Mouse (Mus musculus) hindbrain, embryonic 16.5 days (tissue): ENCODE data around the gene C1qtnf6. TPM values are rescaled to one million over a fixed set of nuclear protein-coding genes. Genes with fewer than 3 reads are reported as not detected.

Experiments
- ATAC-seq: fragments of 200-750 bp; cut with Nextera tagmentation; 2 replicates; pipeline ENCODE4 v1.8.0; 2017; ENCODE audit warnings: moderate TSS enrichment, moderate library complexity
- H3K27ac ChIP-seq: fragments of 300-500 bp; sonication (generic); 2 replicates; pipeline ENCODE4 v1.5.1; 2014; ENCODE audit warnings: low read depth, mild to moderate bottlenecking, control low read depth, low read length, moderate library complexity
- H3K27me3 ChIP-seq: fragments of 300-500 bp; sonication (generic); replicated peaks from 2 replicates; pipeline ENCODE4 v1.6.1; 2014; ENCODE audit warnings: low read length; ENCODE audit not compliant: control insufficient read depth, insufficient read depth
- H3K36me3 ChIP-seq: fragments of 300-500 bp; sonication (generic); 2 replicates; pipeline ENCODE4 v1.6.1; 2014; ENCODE audit warnings: mild to moderate bottlenecking, low read length, moderate library complexity, mixed read lengths; ENCODE audit not compliant: control insufficient read depth, insufficient read depth
- H3K4me1 ChIP-seq: fragments of 300-500 bp; sonication (generic); 2 replicates; pipeline ENCODE4 v1.6.1; 2014; ENCODE audit warnings: low read depth, low read length; ENCODE audit not compliant: control insufficient read depth, insufficient read depth
- H3K4me2 ChIP-seq: fragments of 300-500 bp; sonication (generic); 2 replicates; pipeline ENCODE4 v1.6.1; 2014; ENCODE audit warnings: mild to moderate bottlenecking, low read length, control low read depth, moderate library complexity
- H3K4me3 ChIP-seq: fragments of 300-500 bp; sonication (generic); 2 replicates; pipeline ENCODE4 v1.5.1; 2014; ENCODE audit warnings: mild to moderate bottlenecking, low read length, control low read depth, moderate library complexity
- H3K9ac ChIP-seq: fragments of 300-500 bp; sonication (generic); 2 replicates; pipeline ENCODE4 v1.6.1; 2014; ENCODE audit warnings: low read depth, mild to moderate bottlenecking, control low read depth, low read length, moderate library complexity
- H3K9me3 ChIP-seq: fragments of 300-500 bp; sonication (generic); 2 replicates; pipeline ENCODE4 v1.6.1; 2014; ENCODE audit warnings: mild to moderate bottlenecking, low read length, moderate library complexity; ENCODE audit not compliant: control insufficient read depth
- WGBS: fragments of 180-500 bp; shearing (Covaris S2); extraction: QIAGEN DNeasy Blood & Tissue Kit; methylation state at CpG from one replicate; pipeline ENCODE4 v1.1.7; 2014; 5-methylcytosine and 5-hydroxymethylcytosine counted together
- polyA plus RNA-seq: library from polyadenylated mRNA; unstranded; fragments of >200 nt; fragmentation: Nextera tagmentation; extraction: Ambion mirVana; gene quantifications from 2 replicates; pipeline ENCODE4 v1.2.1, GENCODE M21; 2015

Gene C1qtnf6
- polyA plus RNA-seq: 9.9 and 11.6 TPM in 2 replicates

DNA sequence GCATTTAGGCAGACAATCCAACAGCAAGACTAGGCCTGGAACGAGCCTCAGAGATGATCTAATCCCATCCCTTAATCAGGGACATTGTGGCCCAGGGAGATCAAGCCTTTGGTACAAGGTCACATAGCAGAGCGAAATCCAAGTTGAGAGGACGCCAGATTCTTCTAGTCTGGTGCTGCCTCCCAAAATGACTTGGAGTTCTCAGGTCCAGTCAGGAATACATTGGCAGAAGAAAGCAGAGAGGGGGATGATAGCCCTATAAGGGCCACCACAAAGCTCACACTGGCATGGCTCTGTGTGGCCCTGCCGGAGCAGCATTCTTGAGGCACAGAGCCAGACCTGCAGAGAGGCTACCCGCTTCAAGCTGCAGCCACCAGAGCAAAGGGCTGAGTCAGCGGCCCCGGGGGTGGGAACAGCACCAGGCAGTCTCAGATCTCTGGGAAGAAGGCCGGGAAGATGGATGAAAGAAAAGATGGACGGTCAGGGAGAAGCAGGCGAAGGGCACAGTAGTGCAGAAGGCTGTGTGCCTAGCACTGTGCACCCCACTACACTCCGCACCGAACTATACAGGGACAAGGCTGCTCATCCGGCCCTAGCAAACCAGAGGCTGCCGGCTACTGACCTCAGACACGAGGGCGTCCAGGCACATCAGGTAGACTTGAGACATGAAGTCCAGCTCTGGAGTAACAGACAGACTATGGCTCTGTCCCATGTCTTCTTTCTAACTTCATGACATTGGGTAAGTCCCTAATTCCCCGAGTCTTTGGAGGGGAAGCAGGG lies at the start of gene C1qtnf6:
TSS of gene C1qtnf6 (minus strand) at position 746 of the 780 bp plus-strand sequence.
- peak within 1 kb of the TSS; percentile 59 for H3K9ac ChIP-seq
- no peaks in the 10 kb centered on the region for H3K27me3 ChIP-seq
- H3K9me3 ChIP-seq: no peaks in the 10 kb centered on the region
- H3K27ac ChIP-seq: peak within 1 kb of the TSS; percentile 87
- peaks cover 23% of the 10 kb centered on the region for H3K4me1 ChIP-seq
- WGBS: 69% methylated on average over 17 of the region's 17 CpGs
- no peak for ATAC-seq
- peak within 1 kb of the TSS; percentile 36 for H3K4me3 ChIP-seq
- no peaks in the 10 kb centered on the region for H3K36me3 ChIP-seq
- peak within 1 kb of the TSS; percentile 61 for H3K4me2 ChIP-seq

DNA sequence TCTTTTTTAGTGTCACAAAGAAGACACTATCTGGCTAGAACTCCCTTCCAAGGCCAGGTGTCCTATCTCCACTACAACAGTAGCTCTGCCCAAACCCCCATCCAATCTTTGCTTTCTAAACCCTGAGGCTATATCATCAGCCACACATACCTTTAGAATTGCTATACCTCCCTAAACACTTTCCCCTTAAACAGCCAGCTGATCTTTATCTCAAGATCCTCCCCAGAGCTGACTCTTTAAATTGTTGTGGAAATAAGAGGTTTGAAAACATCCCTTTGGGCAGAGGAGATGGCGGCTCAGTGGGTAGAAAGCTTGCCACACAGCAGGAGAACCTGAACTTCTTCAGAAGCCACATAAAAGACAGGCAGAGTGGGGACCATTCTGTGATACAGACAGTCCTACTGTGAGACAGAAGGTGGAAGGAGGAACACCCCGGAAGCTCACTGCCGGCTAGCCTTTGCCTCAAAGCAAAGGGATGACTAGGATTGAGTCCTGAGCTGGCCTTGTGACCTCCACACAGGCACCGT lies 45.1 kb upstream of the C1qtnf6 start:
- 61% methylated on average over 3 of the region's 4 CpGs for WGBS
- ATAC-seq: no peak
- Histone ChIP-seq H3K4me1 (peaks cover 16% of the 10 kb centered on the region), H3K9ac (no peak overlapping the region), H3K4me2 (no peak overlapping the region), H3K27me3 (no peaks in the 10 kb centered on the region), H3K27ac (no peak overlapping the region), H3K4me3 (no peak overlapping the region), H3K36me3 (no peaks in the 10 kb centered on the region), H3K9me3 (no peaks in the 10 kb centered on the region)

- 81% methylated on average over 8 of the region's 8 CpGs for WGBS
- H3K4me2 ChIP-seq: no peak within 1 kb of the TSS
- H3K4me3 ChIP-seq: no peak within 1 kb of the TSS
- H3K27me3 ChIP-seq: no peaks in the 10 kb centered on the region
- H3K9me3 ChIP-seq: no peaks in the 10 kb centered on the region
- H3K27ac ChIP-seq: no peak within 1 kb of the TSS
- ATAC-seq: no peak
- no peak within 1 kb of the TSS for H3K9ac ChIP-seq
- no peaks in the 10 kb centered on the region for H3K36me3 ChIP-seq
- H3K4me1 ChIP-seq: no peaks in the 10 kb centered on the region
Observed at GRCm38 (mm10) chr15:78572658-78573397, 41.6 kb upstream of the C1qtnf6 start, which contains the start of gene Rac2. Rac2 (minus strand) TSS chr15:78572783.

DNA sequence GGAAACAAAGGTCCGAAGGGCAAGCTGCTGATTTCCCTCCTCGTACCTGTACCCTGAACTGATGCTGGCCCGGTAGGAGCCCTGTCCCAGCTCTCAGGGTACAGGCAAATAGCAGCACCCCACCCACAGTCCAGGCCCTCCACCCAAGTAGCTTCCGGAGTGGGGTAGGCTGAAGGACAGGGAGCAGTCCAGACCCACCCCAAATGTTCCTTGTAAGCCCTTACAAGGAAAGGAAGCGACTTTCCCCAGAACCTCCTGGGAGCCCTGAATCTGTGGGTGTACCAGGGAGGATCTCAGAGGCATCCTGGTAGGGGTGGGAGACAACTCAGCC lies 41.0 kb upstream of the C1qtnf6 start:
- Histone ChIP-seq H3K4me3 (no peak overlapping the region), H3K4me2 (no peak overlapping the region), H3K4me1 (no peaks in the 10 kb centered on the region), H3K9me3 (no peaks in the 10 kb centered on the region), H3K27ac (no peak overlapping the region), H3K27me3 (no peaks in the 10 kb centered on the region), H3K36me3 (no peaks in the 10 kb centered on the region), H3K9ac (no peak overlapping the region)
- WGBS: 92% methylated on average over 5 of the region's 5 CpGs
- ATAC-seq: no peak

- 76% methylated on average over 16 of the region's 16 CpGs for WGBS
- H3K27me3 ChIP-seq: no peaks in the 10 kb centered on the region
- ATAC-seq: no peak
Observed at GRCm38 (mm10) chr15:78571554-78572269, 40.5 kb upstream of the C1qtnf6 start.

GRCm38 (mm10) chr15:78570170-78570569 lies 39.0 kb upstream of the C1qtnf6 start:
- 95% methylated on average over 5 of the region's 5 CpGs for WGBS

More at GRCm38 (mm10) chr15:78571554-78572269, 40.5 kb upstream of the C1qtnf6 start:
- H3K9ac ChIP-seq: no peak overlapping the region
- no peak overlapping the region for H3K4me2 ChIP-seq
- H3K9me3 ChIP-seq: no peaks in the 10 kb centered on the region
- H3K4me3 ChIP-seq: no peak overlapping the region
- H3K4me1 ChIP-seq: no peaks in the 10 kb centered on the region
- no peak overlapping the region for H3K27ac ChIP-seq
- H3K36me3 ChIP-seq: no peaks in the 10 kb centered on the region

DNA sequence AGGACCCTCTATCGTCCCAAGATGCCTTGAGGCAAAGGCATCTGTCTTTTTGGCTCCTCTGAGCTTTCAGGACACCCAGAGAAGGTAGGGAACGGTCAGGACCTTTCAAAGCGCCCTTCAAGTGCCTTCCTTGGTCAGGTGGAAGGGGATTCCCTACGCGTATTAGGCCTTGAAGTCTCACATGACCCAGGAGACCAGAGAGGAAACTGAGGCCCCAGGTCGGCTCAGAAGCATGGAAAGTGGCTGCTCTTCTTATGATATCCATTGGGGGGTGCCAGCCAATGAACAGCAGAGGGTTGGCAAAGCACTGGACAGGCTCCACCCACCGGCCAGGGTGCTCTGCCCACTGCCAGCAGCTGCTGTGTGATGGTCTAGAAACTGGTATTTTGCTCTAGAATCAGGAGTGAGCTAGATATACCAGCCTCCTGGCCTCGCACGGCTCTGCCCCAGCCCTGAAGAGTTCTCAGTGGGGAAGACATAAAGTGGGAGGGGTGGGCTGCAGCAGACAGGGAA lies 36.4 kb upstream of the C1qtnf6 start:
- ATAC-seq: no peak
- Histone ChIP-seq H3K27ac (no peak overlapping the region), H3K27me3 (no peaks in the 10 kb centered on the region; the same call in 1 of the 2 replicates), H3K9me3 (no peaks in the 10 kb centered on the region), H3K36me3 (no peaks in the 10 kb centered on the region), H3K9ac (no peak overlapping the region), H3K4me1 (no peaks in the 10 kb centered on the region), H3K4me2 (no peak overlapping the region), H3K4me3 (no peak overlapping the region)
- 75% methylated on average over 9 of the region's 9 CpGs for WGBS

More at GRCm38 (mm10) chr15:78570170-78570569, 39.0 kb upstream of the C1qtnf6 start:
- no peak for ATAC-seq
- no peaks in the 10 kb centered on the region for H3K4me1 ChIP-seq
- no peak overlapping the region for H3K4me3 ChIP-seq
- H3K27ac ChIP-seq: no peak overlapping the region
- no peaks in the 10 kb centered on the region for H3K36me3 ChIP-seq
- no peaks in the 10 kb centered on the region for H3K27me3 ChIP-seq
- no peak overlapping the region for H3K4me2 ChIP-seq
- H3K9ac ChIP-seq: no peak overlapping the region
- no peaks in the 10 kb centered on the region for H3K9me3 ChIP-seq

DNA sequence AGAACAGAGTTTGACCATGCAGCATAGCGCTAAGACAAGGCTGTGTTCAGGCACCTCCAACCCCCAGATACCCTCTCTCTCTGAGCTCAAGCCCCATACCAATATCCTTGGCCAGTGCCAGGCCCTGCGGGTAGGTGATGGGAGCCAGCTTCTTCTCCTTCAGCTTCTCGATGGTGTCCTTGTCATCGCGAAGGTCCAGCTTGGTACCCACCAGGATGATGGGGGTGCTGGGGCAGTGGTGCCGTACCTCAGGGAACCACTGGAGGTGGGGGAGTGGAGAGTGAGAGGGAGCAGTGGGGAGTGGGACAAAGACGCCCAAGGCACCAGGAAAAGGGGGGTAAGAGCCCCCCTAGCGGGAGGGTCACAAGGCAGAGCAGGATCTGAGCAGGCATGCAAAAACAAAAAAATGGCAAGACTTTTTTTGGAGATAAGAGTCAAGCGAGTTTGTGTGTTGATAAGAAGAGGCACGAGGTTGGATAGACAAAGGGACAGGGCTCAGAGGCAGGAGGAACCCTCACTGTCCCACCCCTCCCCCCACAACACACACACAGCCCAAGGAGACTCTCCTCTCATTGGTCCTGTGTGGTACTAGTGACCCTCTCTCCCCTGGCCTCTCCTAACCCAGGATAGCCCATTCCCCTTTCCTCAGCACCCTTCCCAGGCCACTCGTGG lies 33.7 kb upstream of the C1qtnf6 start:
- H3K27me3 ChIP-seq: no peaks in the 10 kb centered on the region; the same call in 1 of the 2 replicates
- no peak overlapping the region for H3K4me3 ChIP-seq
- H3K4me2 ChIP-seq: no peak overlapping the region
- H3K36me3 ChIP-seq: no peaks in the 10 kb centered on the region
- no peak for ATAC-seq
- H3K9me3 ChIP-seq: no peaks in the 10 kb centered on the region
- H3K4me1 ChIP-seq: no peaks in the 10 kb centered on the region
- no peak overlapping the region for H3K27ac ChIP-seq
- whole genome bisulfite sequencing: 78% methylated on average over 11 of the region's 11 CpGs
- no peak overlapping the region for H3K9ac ChIP-seq
